Mouse (Mus musculus) left cerebral cortex, adult 6 months (tissue): ENCODE results near the gene Il5ra. TPM values are rescaled to one million over a fixed set of nuclear protein-coding genes. Genes with fewer than 3 reads are reported as not detected.

Source experiments
- long read RNA-seq, 2 experiments: library from polyadenylated mRNA; unstranded; transcript quantifications; one replicate each; pipeline ENCODE4 v2.0.0; 2019 to 2020
- polyA plus RNA-seq: library from polyadenylated mRNA; unstranded; fragments of <200 nt; fragmentation: Nextera tagmentation; gene quantifications from 2 replicates; pipeline ENCODE4 v1.2.3, GENCODE M21; 2021

The Il5ra gene
- not detected in 2 replicates for polyA plus RNA-seq
- long read RNA-seq, experiment 1 = 0 reads
- long read RNA-seq, experiment 2 = 0 reads

DNA sequence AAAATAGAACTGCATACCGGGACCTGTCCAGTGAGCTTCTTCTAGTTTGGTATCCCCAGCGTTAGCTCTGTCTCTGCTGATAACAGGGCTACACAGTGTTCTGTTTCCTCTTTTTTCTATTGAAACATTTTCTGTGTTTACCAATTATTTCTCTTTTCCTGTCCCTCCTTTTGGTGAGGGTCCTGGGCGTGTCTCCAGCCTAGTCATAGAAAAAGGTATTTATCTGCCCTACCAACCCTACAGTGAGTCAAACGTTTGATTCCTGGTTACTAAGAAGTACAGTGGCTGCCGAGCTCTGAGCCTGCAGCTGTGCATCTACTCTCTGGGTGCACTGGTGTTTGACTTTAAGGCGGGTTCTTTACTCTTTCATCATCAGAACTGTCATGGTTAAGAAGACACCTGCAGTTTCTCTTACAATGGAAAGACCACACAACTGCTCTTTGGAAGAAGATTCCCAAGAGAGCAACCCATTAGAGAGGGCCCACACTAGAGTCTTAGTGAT is at the start of gene Il5ra:
Gene Il5ra (minus strand): TSS at position 151 of the 502 bp plus-strand sequence.

DNA sequence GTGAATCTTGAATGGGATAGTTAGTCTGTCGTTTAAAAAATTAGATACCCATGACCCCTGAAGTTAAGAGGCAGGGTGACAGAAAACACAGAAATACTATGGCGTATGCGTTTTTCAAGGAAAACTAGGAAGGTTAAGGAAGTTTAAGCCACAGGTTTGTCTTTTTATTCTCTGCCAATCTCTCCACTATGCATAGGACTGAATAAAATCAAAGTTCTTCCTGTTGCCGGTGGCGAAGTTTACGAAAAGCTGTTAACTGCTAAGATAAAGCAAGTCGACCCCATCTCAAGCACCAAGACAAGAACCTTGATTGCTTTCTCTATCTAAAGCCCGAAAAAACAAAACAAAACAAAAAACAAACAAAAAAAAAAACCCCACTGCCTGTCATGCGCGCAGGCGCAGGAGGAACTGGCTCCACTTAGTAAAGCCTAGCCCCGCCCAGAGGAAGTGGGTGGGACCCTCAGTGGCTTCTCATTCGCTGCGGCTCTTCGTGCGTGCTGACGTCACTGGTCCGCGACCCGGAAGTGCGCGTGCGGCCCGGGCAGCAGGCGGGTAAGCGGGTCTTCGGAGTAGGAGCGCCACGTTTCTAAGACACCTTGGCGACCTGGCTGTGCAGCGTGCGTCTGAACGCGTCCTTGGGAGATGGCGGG is 19.9 kb upstream of the Il5ra start, which contains the start of gene Trnt1:
Gene Trnt1 (plus strand): TSS at position 481 of the 650 bp plus-strand sequence.

Other genes starting within 250 kb of the Il5ra start
- gene Trnt1, start 20.1 kb upstream of the Il5ra start, polyA plus RNA-seq = 39.8 and 55.6 TPM in 2 replicates
- gene Crbn, start 51.0 kb upstream of the Il5ra start, polyA plus RNA-seq = 37.3 and 57.9 TPM in 2 replicates